Mouse (Mus musculus) midbrain, embryonic 11.5 days (tissue): Measurements from ENCODE around the gene Serpinb9b. TPM values are rescaled to one million over a fixed set of nuclear protein-coding genes. Genes with fewer than 3 reads are reported as not detected.

Experiments
- ATAC-seq: fragments of 200-750 bp; cut with Nextera tagmentation; 2 replicates; pipeline ENCODE4 v1.8.0; 2017; ENCODE audit warnings: moderate TSS enrichment, moderate library complexity; ENCODE audit not compliant: low FRiP score
- DNase-seq: peaks from one replicate; pipeline ENCODE4 v3.0.0; 2015; ENCODE audit warnings: low spot score; ENCODE audit errors: missing footprints
- H3K27ac ChIP-seq: fragments of 300-500 bp; sonication (generic); 2 replicates; pipeline ENCODE4 v1.5.1; 2014; ENCODE audit warnings: low read depth, low read length
- H3K27me3 ChIP-seq: fragments of 300-500 bp; sonication (generic); 2 replicates; pipeline ENCODE4 v1.6.1; 2014; ENCODE audit warnings: mild to moderate bottlenecking, low read length, moderate library complexity, mixed read lengths; ENCODE audit not compliant: control insufficient read depth, insufficient read depth
- H3K36me3 ChIP-seq: fragments of 300-500 bp; sonication (generic); 2 replicates; pipeline ENCODE4 v1.6.1; 2014; ENCODE audit warnings: mild to moderate bottlenecking, low read length, moderate library complexity, mixed read lengths; ENCODE audit not compliant: control insufficient read depth, insufficient read depth
- H3K4me1 ChIP-seq: fragments of 300-500 bp; sonication (generic); 2 replicates; pipeline ENCODE4 v1.6.1; 2014; ENCODE audit warnings: low read length; ENCODE audit not compliant: control insufficient read depth, insufficient read depth
- H3K4me2 ChIP-seq: fragments of 300-500 bp; sonication (generic); 2 replicates; pipeline ENCODE4 v1.6.1; 2014; ENCODE audit warnings: mild to moderate bottlenecking, moderate library complexity
- H3K4me3 ChIP-seq: fragments of 300-500 bp; sonication (generic); 2 replicates; pipeline ENCODE4 v1.5.1; 2014; ENCODE audit warnings: low read depth, low read length
- H3K9ac ChIP-seq: fragments of 300-500 bp; sonication (generic); 2 replicates; pipeline ENCODE4 v1.6.1; 2014; ENCODE audit warnings: low read length
- H3K9me3 ChIP-seq: fragments of 300-500 bp; sonication (generic); 2 replicates; pipeline ENCODE4 v1.6.1; 2016; ENCODE audit warnings: low read length; ENCODE audit not compliant: control insufficient read depth
- WGBS: fragments of 180-500 bp; shearing (Covaris S2); extraction: QIAGEN DNeasy Blood & Tissue Kit; methylation state at CpG from one replicate; pipeline ENCODE4 v1.1.7; 2014; 5-methylcytosine and 5-hydroxymethylcytosine counted together
- polyA plus RNA-seq: library from polyadenylated mRNA; unstranded; fragments of >200 nt; fragmentation: Nextera tagmentation; extraction: Ambion mirVana; gene quantifications from 2 replicates; pipeline ENCODE4 v1.2.1, GENCODE M21; 2014

Serpinb9b gene
- polyA plus RNA-seq, 1 experiment from 2014 or later: 0.12 TPM

DNA sequence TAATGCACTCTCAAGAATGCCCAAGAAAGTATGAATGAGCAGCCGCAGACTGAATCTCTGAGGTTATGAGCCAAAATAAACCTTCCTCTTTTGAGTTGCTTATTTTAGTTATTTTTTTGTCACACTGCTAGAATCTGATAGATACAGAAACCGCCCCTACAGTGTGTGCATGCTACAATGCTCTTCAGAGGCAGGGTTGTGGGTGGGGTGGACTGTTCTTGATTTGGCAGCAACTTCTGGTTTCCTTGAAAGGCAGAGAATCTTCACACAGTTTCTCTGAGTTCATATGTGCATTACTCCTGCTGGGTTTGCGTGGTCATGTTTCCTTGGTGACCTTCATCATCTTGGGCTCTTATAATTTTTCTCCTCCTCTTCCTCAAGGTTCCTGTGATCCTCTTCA lies 40.9 kb downstream of the Serpinb9b start:
- H3K4me3 ChIP-seq: no peak overlapping the region
- no peaks in the 10 kb centered on the region for H3K4me1 ChIP-seq
- H3K36me3 ChIP-seq: no peaks in the 10 kb centered on the region
- 88% methylated on average over 3 of the region's 3 CpGs for WGBS
- no peak overlapping the region for H3K27ac ChIP-seq
- no peak overlapping the region for H3K9ac ChIP-seq
- no peaks in the 10 kb centered on the region for H3K9me3 ChIP-seq
- H3K4me2 ChIP-seq: no peak overlapping the region
- no peak for ATAC-seq
- DNase-seq: no peak
- no peaks in the 10 kb centered on the region for H3K27me3 ChIP-seq

- no peaks in the 10 kb centered on the region for H3K4me1 ChIP-seq
- no peak overlapping the region for H3K9ac ChIP-seq
- no peaks in the 10 kb centered on the region for H3K9me3 ChIP-seq
- H3K27me3 ChIP-seq: no peaks in the 10 kb centered on the region
- no peak for ATAC-seq
- no peak overlapping the region for H3K4me2 ChIP-seq
- whole genome bisulfite sequencing: 84% methylated on average over 5 of the region's 5 CpGs
- no peak overlapping the region for H3K4me3 ChIP-seq
- DNase-seq: no peak
- H3K36me3 ChIP-seq: no peaks in the 10 kb centered on the region
- H3K27ac ChIP-seq: no peak overlapping the region
Observed at GRCm38 (mm10) chr13:33071776-33072175, 44.6 kb downstream of the Serpinb9b start.

DNA sequence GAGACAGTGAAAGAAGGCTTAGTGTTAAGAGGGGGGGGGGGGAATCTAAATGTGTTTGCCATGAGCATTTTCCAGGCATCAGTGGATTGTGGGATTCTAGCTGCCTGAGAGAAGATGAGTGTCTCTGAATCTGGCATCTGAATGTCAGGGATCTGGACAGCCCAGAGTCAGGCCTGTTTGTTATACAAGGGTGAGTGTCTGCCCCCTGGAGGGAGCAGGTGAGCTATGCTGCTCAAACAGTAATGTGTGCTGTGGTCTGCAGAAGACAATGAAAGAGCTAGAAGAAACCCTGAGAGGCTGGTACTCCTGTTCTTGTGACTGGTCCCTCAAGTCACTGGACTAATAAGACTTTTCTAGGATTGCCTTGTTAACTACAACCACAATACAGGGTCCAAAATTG lies 46.8 kb downstream of the Serpinb9b start:
- ATAC-seq (peak; percentile 75), DNase-seq (no peak)
- H3K9me3 ChIP-seq: no peaks in the 10 kb centered on the region
- no peak overlapping the region for H3K9ac ChIP-seq
- H3K27ac ChIP-seq: no peak overlapping the region
- no peaks in the 10 kb centered on the region for H3K27me3 ChIP-seq
- H3K4me3 ChIP-seq: no peak overlapping the region
- no peaks in the 10 kb centered on the region for H3K36me3 ChIP-seq
- H3K4me2 ChIP-seq: no peak overlapping the region
- peaks cover 5% of the 10 kb centered on the region; the same call in 1 of the 2 replicates for H3K4me1 ChIP-seq

GRCm38 (mm10) chr13:33076247-33076646 lies 49.0 kb downstream of the Serpinb9b start:
- Histone ChIP-seq H3K4me2 (no peak overlapping the region), H3K9ac (no peak overlapping the region), H3K4me1 (peaks cover 5% of the 10 kb centered on the region; the same call in 1 of the 2 replicates), H3K4me3 (no peak overlapping the region), H3K36me3 (no peaks in the 10 kb centered on the region), H3K27ac (no peak overlapping the region), H3K9me3 (no peaks in the 10 kb centered on the region), H3K27me3 (no peaks in the 10 kb centered on the region)
- 81% methylated on average over 3 of the region's 3 CpGs for WGBS
- no peak for ATAC-seq
- no peak for DNase-seq

- WGBS: 92% methylated on average over 10 of the region's 10 CpGs
- H3K27ac ChIP-seq: no peak overlapping the region
Observed at GRCm38 (mm10) chr13:33077026-33077685, 49.9 kb downstream of the Serpinb9b start.

DNA sequence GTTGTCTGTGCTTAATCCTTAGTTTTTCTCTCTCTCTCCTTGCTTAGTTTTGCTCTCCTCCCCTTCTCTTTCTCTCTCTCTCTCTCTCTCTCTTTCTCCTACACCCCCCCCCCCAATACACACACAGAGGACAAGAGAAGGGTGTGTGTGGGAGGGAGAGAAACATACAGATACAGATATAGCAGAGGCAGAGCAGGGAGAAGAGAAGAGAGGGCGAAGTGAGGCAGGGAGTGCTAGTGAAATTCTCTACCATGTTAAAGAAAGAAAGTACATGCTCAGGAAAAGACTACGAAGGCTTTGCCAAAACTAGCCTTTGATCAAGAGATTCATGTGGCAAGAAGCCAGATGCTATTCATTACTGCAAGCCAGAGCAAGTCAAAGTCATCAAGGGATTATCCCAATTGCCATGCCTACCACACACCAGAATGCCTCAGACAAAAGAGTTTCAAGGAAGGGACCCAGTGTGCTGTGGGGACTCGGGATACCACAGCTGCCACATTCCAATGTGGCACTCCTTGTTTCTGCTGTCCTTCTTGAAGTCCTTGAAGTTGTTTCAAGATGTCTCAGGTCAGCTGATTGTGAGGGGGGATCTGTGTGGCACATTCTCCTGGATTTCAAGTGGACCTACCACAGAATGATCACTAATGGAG lies 51.0 kb downstream of the Serpinb9b start, which contains the start of gene Serpinb1b:
TSS of gene Serpinb1b (plus strand) at position 520 of the 650 bp plus-strand sequence.
- no peak within 1 kb of the TSS for H3K9ac ChIP-seq
- H3K36me3 ChIP-seq: no peaks in the 10 kb centered on the region
- no peak within 1 kb of the TSS for H3K4me2 ChIP-seq
- DNase-seq: peak; percentile 84
- H3K9me3 ChIP-seq: no peaks in the 10 kb centered on the region
- no peaks in the 10 kb centered on the region for H3K27me3 ChIP-seq
- H3K4me3 ChIP-seq: no peak within 1 kb of the TSS
- peak; percentile 75 for ATAC-seq
- H3K27ac ChIP-seq: no peak within 1 kb of the TSS
- WGBS: 37% methylated on average over 3 of the region's 3 CpGs
- peaks cover 5% of the 10 kb centered on the region; the same call in 1 of the 2 replicates for H3K4me1 ChIP-seq

More at GRCm38 (mm10) chr13:33077026-33077685, 49.9 kb downstream of the Serpinb9b start:
- H3K9me3 ChIP-seq: no peaks in the 10 kb centered on the region
- no peak for DNase-seq
- no peaks in the 10 kb centered on the region for H3K36me3 ChIP-seq
- no peak for ATAC-seq
- no peak overlapping the region for H3K4me3 ChIP-seq
- no peak overlapping the region for H3K9ac ChIP-seq
- no peak overlapping the region for H3K4me2 ChIP-seq
- no peaks in the 10 kb centered on the region for H3K27me3 ChIP-seq
- H3K4me1 ChIP-seq: peaks cover 5% of the 10 kb centered on the region; the same call in 1 of the 2 replicates

- no peak overlapping the region for H3K9ac ChIP-seq
- peak; percentile 87 for DNase-seq
- no peak overlapping the region for H3K27ac ChIP-seq
- H3K27me3 ChIP-seq: no peaks in the 10 kb centered on the region
- peak; percentile 64; the same call in 1 of the 2 replicates for ATAC-seq
- H3K4me3 ChIP-seq: no peak overlapping the region
- no peaks in the 10 kb centered on the region for H3K36me3 ChIP-seq
- peaks cover 5% of the 10 kb centered on the region; the same call in 1 of the 2 replicates for H3K4me1 ChIP-seq
- no peaks in the 10 kb centered on the region for H3K9me3 ChIP-seq
- H3K4me2 ChIP-seq: no peak overlapping the region
- 34% methylated on average over 6 of the region's 6 CpGs for WGBS
Observed at GRCm38 (mm10) chr13:33079391-33079790, 52.2 kb downstream of the Serpinb9b start.

DNA sequence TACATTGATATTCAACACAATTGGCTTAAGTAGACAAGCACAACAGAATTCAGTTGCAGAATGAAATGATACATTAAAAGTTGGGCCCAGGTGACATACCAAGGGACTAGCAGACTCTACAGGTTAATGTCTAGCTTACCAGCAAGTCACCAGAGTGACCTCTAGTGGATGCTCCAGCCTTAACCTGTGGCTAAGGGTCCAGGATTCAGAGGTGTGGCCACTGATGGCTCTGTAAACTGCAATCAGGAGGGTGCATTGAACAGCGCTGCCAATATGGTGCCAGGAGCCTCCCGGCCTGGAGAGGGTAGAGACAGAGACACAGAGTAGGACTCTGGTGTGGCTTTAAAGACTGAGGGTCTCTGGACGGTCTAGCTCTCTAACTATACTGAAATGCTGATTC lies 53.1 kb downstream of the Serpinb9b start:
- no peaks in the 10 kb centered on the region for H3K27me3 ChIP-seq
- peaks cover 7% of the 10 kb centered on the region for H3K4me1 ChIP-seq
- no peaks in the 10 kb centered on the region for H3K36me3 ChIP-seq
- H3K4me2 ChIP-seq: no peak overlapping the region
- no peak overlapping the region for H3K27ac ChIP-seq
- H3K4me3 ChIP-seq: no peak overlapping the region
- 17% methylated on average over 3 of the region's 3 CpGs for WGBS
- ATAC-seq (no peak), DNase-seq (no peak)
- H3K9ac ChIP-seq: no peak overlapping the region
- H3K9me3 ChIP-seq: no peaks in the 10 kb centered on the region

GRCm38 (mm10) chr13:33083834-33084233 lies 56.6 kb downstream of the Serpinb9b start:
- Histone ChIP-seq H3K4me3 (no peak overlapping the region), H3K9me3 (no peaks in the 10 kb centered on the region), H3K4me2 (no peak overlapping the region), H3K4me1 (peaks cover 5% of the 10 kb centered on the region), H3K27ac (no peak overlapping the region), H3K27me3 (no peaks in the 10 kb centered on the region), H3K9ac (no peak overlapping the region), H3K36me3 (no peaks in the 10 kb centered on the region)
- DNase-seq: no peak
- 69% methylated on average over 2 of the region's 2 CpGs for WGBS
- ATAC-seq: no peak
